Mouse (Mus musculus): ENCODE measurements around the gene Slc35f1. TPM values are rescaled to one million over a fixed set of nuclear protein-coding genes. Genes with fewer than 3 reads are reported as not detected.

The Slc35f1 gene
- 0.05 and 0.13 TPM in 2 replicates for polyA plus RNA-seq (2015; fragmentation: Nextera tagmentation; extraction: Ambion mirVana)

DNA sequence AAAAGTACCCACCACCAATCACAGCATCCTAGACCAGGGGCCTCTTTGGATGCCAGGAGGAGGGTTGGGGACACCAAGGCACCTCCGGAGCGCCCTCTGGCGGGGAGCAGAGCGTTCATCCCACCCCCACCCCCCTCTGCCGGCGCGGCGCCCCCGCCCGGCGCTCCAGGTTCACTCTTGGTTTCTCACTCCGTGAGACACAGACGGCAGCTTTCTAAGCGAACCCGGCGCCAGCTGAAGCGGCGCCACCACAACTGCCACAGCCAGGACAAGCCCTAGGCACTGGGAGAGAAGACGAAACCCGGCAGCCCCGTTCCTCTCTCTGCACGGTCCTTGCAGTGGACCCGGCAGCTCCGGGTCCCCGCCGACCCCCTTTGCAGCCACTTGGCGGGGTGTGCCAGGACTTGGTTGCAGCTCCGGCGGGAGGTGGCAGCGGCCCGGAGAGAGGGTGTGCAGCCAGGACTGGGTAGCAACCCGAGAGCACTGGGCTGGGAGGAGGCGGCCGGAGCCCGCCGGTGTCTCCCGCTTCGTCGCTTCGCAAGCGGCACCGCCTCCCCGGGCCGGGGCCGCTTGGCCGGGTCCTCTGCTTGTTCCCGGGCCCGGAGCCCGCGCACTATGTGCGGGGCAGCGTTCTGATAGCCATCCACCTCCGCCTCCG lies at the start of gene Slc35f1:
Gene Slc35f1 (plus strand): TSS at position 200 of the 658 bp plus-strand sequence.
- Histone ChIP-seq H3K36me3 (ENCODE audit: insufficient read depth, low read length) (no peaks in the 10 kb centered on the region), H3K27me3 (replicated peaks; ENCODE audit: insufficient read depth, low read length) (peaks cover 9% of the 10 kb centered on the region; the same call in 1 of the 2 replicates), H3K4me1 (ENCODE audit: insufficient read depth, low read depth, low read length) (no peaks in the 10 kb centered on the region), H3K27ac (ENCODE audit: low read length) (no peak within 1 kb of the TSS), H3K9me3 (ENCODE audit: low read length) (no peaks in the 10 kb centered on the region), H3K9ac (replicated peaks; ENCODE audit: low read depth) (no peak within 1 kb of the TSS), H3K4me3 (ENCODE audit: low read depth, low read length) (peak within 1 kb of the TSS; percentile 62), H3K4me2 (replicated peaks; ENCODE audit: low read depth, low read length) (peak within 1 kb of the TSS; percentile 97)
- DNase-seq (ENCODE audit: low spot score) (peak; percentile 69), ATAC-seq (peak; percentile 80)
- 1% methylated on average over 35 of the region's 54 CpGs for WGBS
- no peak for TF ChIP-seq EP300 (IDR thresholded peaks at IDR 0.05)
- TF ChIP-seq CTCF (IDR thresholded peaks at IDR 0.05), result peak; percentile 65

DNA sequence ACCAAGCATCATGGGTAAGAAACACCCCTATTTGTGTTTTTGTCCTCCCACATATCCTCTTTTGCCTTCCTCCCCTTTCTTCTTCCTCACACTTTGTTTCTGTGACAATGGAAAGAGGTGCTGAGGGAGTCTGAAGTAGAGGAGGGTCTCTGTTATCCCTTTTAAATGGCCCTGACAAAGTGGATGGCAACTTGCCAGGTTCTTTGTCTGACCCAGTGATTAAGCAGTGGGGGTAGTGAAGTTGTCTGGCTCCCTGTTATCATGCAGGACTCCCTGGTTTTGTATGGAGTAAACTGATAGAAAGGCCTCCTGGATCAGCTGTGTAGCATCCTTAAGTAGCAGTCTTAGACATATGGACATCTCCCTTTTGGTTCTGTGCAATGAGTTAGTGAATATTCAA lies 19.1 kb upstream of the Slc35f1 start:
- Histone ChIP-seq H3K4me1 (ENCODE audit: insufficient read depth, low read depth, low read length) (no peaks in the 10 kb centered on the region), H3K4me3 (ENCODE audit: low read depth, low read length) (no peak overlapping the region), H3K4me2 (replicated peaks; ENCODE audit: low read depth, low read length) (no peak overlapping the region), H3K27me3 (replicated peaks; ENCODE audit: insufficient read depth, low read length) (no peaks in the 10 kb centered on the region), H3K27ac (ENCODE audit: low read length) (no peak overlapping the region), H3K36me3 (ENCODE audit: insufficient read depth, low read length) (no peaks in the 10 kb centered on the region), H3K9ac (replicated peaks; ENCODE audit: low read depth) (no peak overlapping the region), H3K9me3 (ENCODE audit: low read length) (no peaks in the 10 kb centered on the region)
- no peak for ATAC-seq
- TF ChIP-seq CTCF (IDR thresholded peaks at IDR 0.05) (no peak), EP300 (IDR thresholded peaks at IDR 0.05) (no peak)
- DNase-seq (ENCODE audit: low spot score), result no peak

DNA sequence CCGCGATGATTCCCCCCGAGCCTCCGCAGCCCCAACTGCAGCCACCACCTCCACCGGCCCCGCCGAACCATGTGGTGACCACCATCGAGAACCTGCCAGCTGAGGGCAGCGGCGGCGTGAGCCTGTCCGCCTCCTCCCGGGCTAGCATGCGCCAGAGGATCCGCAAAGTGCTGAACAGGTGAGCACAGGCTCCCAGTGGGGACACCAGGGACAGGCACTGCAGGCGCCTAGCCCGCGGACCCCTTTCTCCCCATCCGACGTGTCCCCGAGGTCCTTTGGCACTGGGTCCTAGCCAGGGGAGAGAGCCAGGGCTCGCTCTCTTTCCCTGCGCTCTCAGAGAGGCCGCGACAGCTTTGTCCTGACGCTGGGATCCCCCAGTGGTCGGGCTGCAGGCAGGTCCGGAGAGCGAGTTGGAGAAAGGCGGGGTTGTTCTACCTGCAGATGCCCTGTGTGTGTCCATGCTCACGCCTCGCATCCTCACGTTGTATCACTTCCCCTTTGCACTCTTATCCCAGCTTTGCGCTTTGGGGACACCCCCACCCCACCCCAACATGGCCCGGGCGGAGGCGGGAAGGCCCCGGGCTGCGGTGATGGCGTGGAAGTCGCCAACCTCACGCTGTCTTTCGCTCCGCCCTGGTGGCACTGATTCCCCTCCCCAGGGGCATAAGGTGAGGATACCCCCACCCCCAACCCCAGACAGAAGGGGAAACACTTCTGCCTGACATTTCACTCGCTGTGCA lies 829 bp downstream of the Slc35f1 start:
- Histone ChIP-seq H3K9ac (replicated peaks; ENCODE audit: low read depth) (no peak overlapping the region), H3K27ac (ENCODE audit: low read length) (no peak overlapping the region), H3K27me3 (replicated peaks; ENCODE audit: insufficient read depth, low read length) (peaks cover 9% of the 10 kb centered on the region; the same call in 1 of the 2 replicates), H3K9me3 (ENCODE audit: low read length) (no peaks in the 10 kb centered on the region), H3K36me3 (ENCODE audit: insufficient read depth, low read length) (no peaks in the 10 kb centered on the region), H3K4me1 (ENCODE audit: insufficient read depth, low read depth, low read length) (no peaks in the 10 kb centered on the region), H3K4me3 (ENCODE audit: low read depth, low read length) (peak overlapping the region; percentile 62), H3K4me2 (replicated peaks; ENCODE audit: low read depth, low read length) (peak overlapping the region; percentile 97)
- DNase-seq (ENCODE audit: low spot score) (peak; percentile 8), ATAC-seq (peak; percentile 54)
- WGBS, result under 1% methylated on average over 43 of the region's 45 CpGs
- no peak for TF ChIP-seq CTCF (IDR thresholded peaks at IDR 0.05)

DNA sequence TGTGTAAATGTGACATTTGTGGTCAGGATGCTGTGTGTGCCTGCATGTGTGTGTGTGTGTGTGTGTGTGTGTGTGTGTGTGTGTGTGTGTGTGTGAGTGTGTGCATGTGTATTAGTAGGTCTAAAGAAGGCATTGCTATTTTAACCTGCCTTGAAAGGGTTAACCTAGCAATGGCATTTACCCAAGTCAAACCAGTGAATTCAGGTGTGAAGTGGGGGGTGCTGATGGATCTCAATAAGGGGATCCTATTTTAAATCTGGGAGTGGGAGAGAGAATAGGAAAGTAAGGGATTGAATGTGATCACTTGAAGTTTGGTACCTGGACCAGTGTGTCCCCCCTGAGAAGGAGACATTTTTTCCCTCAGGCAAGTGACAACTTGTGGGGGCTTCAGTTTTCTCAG lies 13.4 kb downstream of the Slc35f1 start:
- H3K36me3 ChIP-seq (ENCODE audit: insufficient read depth, low read length), result no peaks in the 10 kb centered on the region
- no peaks in the 10 kb centered on the region for H3K27me3 ChIP-seq (replicated peaks; ENCODE audit: insufficient read depth, low read length)
- no peak for ATAC-seq
- no peak overlapping the region for H3K9ac ChIP-seq (replicated peaks; ENCODE audit: low read depth)
- H3K27ac ChIP-seq (ENCODE audit: low read length), result no peak overlapping the region
- no peaks in the 10 kb centered on the region for H3K4me1 ChIP-seq (ENCODE audit: insufficient read depth, low read depth, low read length)
- no peak overlapping the region for H3K4me3 ChIP-seq (ENCODE audit: low read depth, low read length)
- no peak for DNase-seq (ENCODE audit: low spot score)
- H3K9me3 ChIP-seq (ENCODE audit: low read length), result no peaks in the 10 kb centered on the region
- TF ChIP-seq EP300 (IDR thresholded peaks at IDR 0.05) (no peak), CTCF (IDR thresholded peaks at IDR 0.05) (no peak)
- peak overlapping the region; percentile 56; the same call in 1 of the 2 replicates for H3K4me2 ChIP-seq (replicated peaks; ENCODE audit: low read depth, low read length)

DNA sequence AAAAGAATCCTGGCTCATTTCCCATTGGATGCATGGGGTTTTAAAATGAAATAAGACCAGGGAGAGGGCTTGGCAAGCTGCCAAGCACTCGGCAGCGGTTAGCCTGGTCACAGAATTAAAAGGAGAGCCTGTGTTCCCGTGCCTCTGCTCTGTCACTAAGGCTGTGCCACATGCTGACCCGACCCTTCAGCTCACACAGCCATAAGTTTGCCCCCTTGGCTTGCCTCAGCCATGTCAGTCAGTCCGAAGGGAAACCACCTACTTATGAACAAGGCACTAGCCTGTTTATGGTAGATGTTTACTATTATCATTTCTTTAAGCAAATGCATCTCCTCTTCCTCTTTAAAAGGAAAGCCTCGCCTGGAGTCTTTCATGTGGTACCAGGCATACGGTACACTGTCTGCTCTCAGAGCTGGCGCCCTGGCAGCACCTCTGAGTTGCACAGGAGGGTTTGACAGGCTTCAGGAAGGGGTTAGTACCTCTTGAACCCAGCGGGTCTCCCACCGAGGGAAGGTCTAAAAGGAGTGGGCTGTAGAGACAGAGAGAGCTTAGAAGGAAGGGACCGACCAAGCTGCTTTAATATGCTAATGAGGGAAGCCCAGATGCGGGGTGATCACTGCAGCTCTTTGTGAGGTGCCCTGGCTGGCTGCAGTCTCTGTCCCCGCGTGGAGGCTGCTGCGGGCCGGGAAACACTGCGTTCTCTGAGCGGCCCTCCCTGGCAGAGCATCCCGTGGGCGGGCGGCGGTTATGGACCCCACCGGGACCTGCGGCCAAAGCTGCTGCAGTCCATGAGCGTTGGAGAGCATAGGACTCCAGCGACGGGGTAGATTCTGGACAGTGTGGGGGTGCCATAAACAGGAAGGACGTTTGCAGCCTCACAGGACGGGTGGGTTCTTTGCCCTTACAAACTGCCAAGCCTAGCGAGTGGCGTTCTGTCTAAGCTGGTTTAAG lies 14.0 kb downstream of the Slc35f1 start:
- 4% methylated on average over 31 of the region's 31 CpGs for WGBS
- Histone ChIP-seq H3K27ac (ENCODE audit: low read length) (no peak overlapping the region), H3K9ac (replicated peaks; ENCODE audit: low read depth) (no peak overlapping the region; the same call in 1 of the 2 replicates), H3K4me3 (ENCODE audit: low read depth, low read length) (peak overlapping the region; percentile 14), H3K9me3 (ENCODE audit: low read length) (no peaks in the 10 kb centered on the region), H3K4me1 (ENCODE audit: insufficient read depth, low read depth, low read length) (no peaks in the 10 kb centered on the region), H3K27me3 (replicated peaks; ENCODE audit: insufficient read depth, low read length) (no peaks in the 10 kb centered on the region), H3K4me2 (replicated peaks; ENCODE audit: low read depth, low read length) (peak overlapping the region; percentile 56), H3K36me3 (ENCODE audit: insufficient read depth, low read length) (no peaks in the 10 kb centered on the region)
- TF ChIP-seq EP300 (IDR thresholded peaks at IDR 0.05) (no peak), CTCF (IDR thresholded peaks at IDR 0.05) (no peak)
- DNase-seq (ENCODE audit: low spot score), result peak; percentile 18
- ATAC-seq, result no peak; the same call in 1 of the 2 replicates

DNA sequence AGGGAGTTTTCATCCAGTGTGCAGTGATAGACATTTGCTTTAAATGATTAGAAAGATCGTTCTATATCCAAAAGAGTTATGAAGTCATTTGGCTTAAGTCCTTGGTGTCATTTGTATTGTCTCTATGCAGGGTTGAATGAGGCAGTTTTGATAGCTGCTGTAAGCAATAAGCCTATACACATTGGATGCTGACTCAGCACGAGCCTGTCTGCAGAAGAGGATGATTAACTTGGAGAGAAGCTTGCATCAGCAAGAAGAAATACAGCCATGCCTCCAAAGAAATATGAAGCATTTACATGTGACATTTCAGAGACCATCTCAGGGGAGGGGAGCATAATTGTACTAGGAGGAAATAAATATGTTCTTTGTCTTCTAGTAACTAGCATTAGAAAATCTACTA lies 19.1 kb downstream of the Slc35f1 start:
- TF ChIP-seq EP300 (IDR thresholded peaks at IDR 0.05), result no peak
- TF ChIP-seq CTCF (IDR thresholded peaks at IDR 0.05), result no peak
- H3K36me3 ChIP-seq (ENCODE audit: insufficient read depth, low read length), result no peaks in the 10 kb centered on the region
- H3K4me1 ChIP-seq (ENCODE audit: insufficient read depth, low read depth, low read length), result no peaks in the 10 kb centered on the region
- ATAC-seq (no peak), DNase-seq (ENCODE audit: low spot score) (no peak)
- H3K27me3 ChIP-seq (replicated peaks; ENCODE audit: insufficient read depth, low read length), result no peaks in the 10 kb centered on the region
- H3K27ac ChIP-seq (ENCODE audit: low read length), result no peak overlapping the region
- WGBS, result 65% methylated on average over 2 of the region's 2 CpGs
- no peak overlapping the region for H3K4me3 ChIP-seq (ENCODE audit: low read depth, low read length)
- no peak overlapping the region for H3K9ac ChIP-seq (replicated peaks; ENCODE audit: low read depth)
- H3K9me3 ChIP-seq (ENCODE audit: low read length), result no peaks in the 10 kb centered on the region
- H3K4me2 ChIP-seq (replicated peaks; ENCODE audit: low read depth, low read length), result no peak overlapping the region
